Mouse (Mus musculus) adrenal gland, postnatal 4 days (tissue): ENCODE measurements at regions not wholly inside any gene's neighbourhood (a gene's known extent, or its start where the extent isn't known, plus 50 kb on each side); places are given as distances from the start of the nearest gene placed in this dataset.

Experiments used
- DNase-seq, 2 experiments: peaks; one replicate each; pipeline ENCODE4 v3.0.0; 2021 to 2022; ENCODE audit warnings: low spot score in 2 of 2, mixed read lengths in 2 of 2

GRCm38 (mm10) chr13:72280343-72280742, 316.8 kb upstream of the Irx1 start:
- DNase-seq: no peak

GRCm38 (mm10) chr13:72280871-72281270, 317.3 kb upstream of the Irx1 start:
- no peak for DNase-seq

- no peak for DNase-seq
These were observed 319.2 kb upstream of the Irx1 start for GRCm38 (mm10) chr13:72282764-72283163.

GRCm38 (mm10) chr13:72283701-72284100, 320.2 kb upstream of the Irx1 start:
- no peak for DNase-seq

GRCm38 (mm10) chr13:72286301-72286700, 322.8 kb upstream of the Irx1 start:
- DNase-seq: no peak

GRCm38 (mm10) chr13:72288381-72289092, 325.0 kb upstream of the Irx1 start:
- no peak for DNase-seq

- DNase-seq: no peak
These were observed 325.6 kb upstream of the Irx1 start for GRCm38 (mm10) chr13:72289093-72289501.

- DNase-seq: no peak
These were observed 328.8 kb upstream of the Irx1 start for GRCm38 (mm10) chr13:72292361-72292760.

GRCm38 (mm10) chr13:72293059-72293694, 329.7 kb upstream of the Irx1 start:
- DNase-seq: no peak

GRCm38 (mm10) chr13:72298264-72298870, 330.3 kb upstream of the Irx2 start:
- DNase-seq: no peak

- DNase-seq: no peak
These were observed 329.0 kb upstream of the Irx2 start for GRCm38 (mm10) chr13:72299660-72300059.

- DNase-seq: no peak
These were observed 327.5 kb upstream of the Irx2 start for GRCm38 (mm10) chr13:72301114-72301513.

GRCm38 (mm10) chr13:72301841-72302240, 326.8 kb upstream of the Irx2 start:
- DNase-seq: no peak

GRCm38 (mm10) chr13:72302436-72303125, 326.0 kb upstream of the Irx2 start:
- DNase-seq: no peak

- DNase-seq: no peak
These were observed 325.4 kb upstream of the Irx2 start for GRCm38 (mm10) chr13:72303126-72303760.

- no peak for DNase-seq
These were observed 304.5 kb upstream of the Irx2 start for GRCm38 (mm10) chr13:72324041-72324690.

- DNase-seq: peak in 1 of 2 experiments; percentile 58
These were observed 302.4 kb upstream of the Irx2 start for GRCm38 (mm10) chr13:72326201-72326600.

- DNase-seq: no peak
These were observed 282.9 kb upstream of the Irx2 start for GRCm38 (mm10) chr13:72345647-72346133.

- DNase-seq: no peak
These were observed 282.2 kb upstream of the Irx2 start for GRCm38 (mm10) chr13:72346207-72346943.
